Mouse (Mus musculus) intestine, embryonic 14.5 days (tissue): ENCODE data around the gene Ms4a18. TPM values are rescaled to one million over a fixed set of nuclear protein-coding genes. Genes with fewer than 3 reads are reported as not detected.

Source experiments
- ATAC-seq: fragments of 200-750 bp; cut with Nextera tagmentation; replicated peaks from 2 replicates; pipeline ENCODE4 v1.8.0; 2017; ENCODE audit warnings: low read depth, moderate number of reproducible peaks, moderate TSS enrichment, moderate library complexity; ENCODE audit not compliant: low FRiP score, low TSS enrichment
- DNase-seq: peaks from one replicate; pipeline ENCODE4 v3.0.0-alpha.2; 2018; ENCODE audit warnings: low spot score
- H3K27ac ChIP-seq: fragments of 300-500 bp; sonication (generic); 2 replicates; pipeline ENCODE4 v1.5.1; 2014; ENCODE audit warnings: low read depth, mild to moderate bottlenecking, control low read depth
- H3K27me3 ChIP-seq: fragments of 300-500 bp; sonication (generic); replicated peaks from 2 replicates; pipeline ENCODE4 v1.6.1; 2014; ENCODE audit warnings: low read length, control low read depth; ENCODE audit not compliant: control insufficient read depth, insufficient read depth
- H3K36me3 ChIP-seq: fragments of 300-500 bp; sonication (generic); 2 replicates; pipeline ENCODE4 v1.6.1; 2014; ENCODE audit warnings: low read length, control low read depth; ENCODE audit not compliant: control insufficient read depth, insufficient read depth
- H3K4me1 ChIP-seq: fragments of 300-500 bp; sonication (generic); replicated peaks from 2 replicates; pipeline ENCODE4 v1.6.1; 2014; ENCODE audit warnings: low read length, control low read depth, mixed read lengths; ENCODE audit not compliant: control insufficient read depth, insufficient read depth
- H3K4me2 ChIP-seq: fragments of 300-500 bp; sonication (generic); 2 replicates; pipeline ENCODE4 v1.6.1; 2014; ENCODE audit warnings: low read length
- H3K4me3 ChIP-seq: fragments of 300-500 bp; sonication (generic); 2 replicates; pipeline ENCODE4 v1.5.1; 2014; ENCODE audit warnings: low read depth, low read length, control low read depth, mixed read lengths
- H3K9ac ChIP-seq: fragments of 300-500 bp; sonication (generic); 2 replicates; pipeline ENCODE4 v1.6.1; 2014; ENCODE audit warnings: mild to moderate bottlenecking, low read length
- H3K9me3 ChIP-seq: fragments of 300-500 bp; sonication (generic); 2 replicates; pipeline ENCODE4 v1.6.1; 2016; ENCODE audit warnings: low read length, control low read depth; ENCODE audit not compliant: control insufficient read depth
- WGBS: fragments of 180-500 bp; shearing (Covaris S2); extraction: QIAGEN DNeasy Blood & Tissue Kit; methylation state at CpG from one replicate; pipeline ENCODE4 v1.1.7; 2014; 5-methylcytosine and 5-hydroxymethylcytosine counted together
- polyA plus RNA-seq: library from polyadenylated mRNA; unstranded; fragments of >200 nt; fragmentation: Nextera tagmentation; extraction: Ambion mirVana; gene quantifications from 2 replicates; pipeline ENCODE4 v1.2.1, GENCODE M21; 2014

Gene Ms4a18
- polyA plus RNA-seq, 1 experiment from 2014 or later = 20.8 TPM

DNA sequence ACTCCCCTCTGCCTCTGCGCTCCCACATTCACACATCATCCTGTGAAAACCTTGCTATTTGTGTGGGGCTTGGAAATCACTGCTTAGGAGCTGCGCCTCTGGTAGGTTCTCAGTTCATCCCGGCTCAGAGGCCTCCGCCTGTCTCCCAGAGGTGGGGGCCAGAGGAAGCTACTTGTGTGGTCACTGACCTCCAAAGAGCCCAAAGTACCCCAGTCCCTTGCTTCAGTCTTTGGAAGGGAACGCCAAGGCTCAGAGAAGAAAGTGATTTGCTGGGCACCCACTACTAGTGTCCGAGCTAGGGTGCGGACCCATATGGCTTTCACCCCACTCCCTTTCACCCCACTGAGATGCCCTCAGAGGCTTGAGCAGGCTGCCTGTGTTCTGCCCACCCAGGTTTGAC, 24.7 kb downstream of the Ms4a18 start, which contains the start of gene Ms4a15:
Gene Ms4a15 (minus strand): TSS at position 101 of the 400 bp plus-strand sequence.
- 94% methylated on average over 7 of the region's 7 CpGs for WGBS
- no peak for ATAC-seq

DNA sequence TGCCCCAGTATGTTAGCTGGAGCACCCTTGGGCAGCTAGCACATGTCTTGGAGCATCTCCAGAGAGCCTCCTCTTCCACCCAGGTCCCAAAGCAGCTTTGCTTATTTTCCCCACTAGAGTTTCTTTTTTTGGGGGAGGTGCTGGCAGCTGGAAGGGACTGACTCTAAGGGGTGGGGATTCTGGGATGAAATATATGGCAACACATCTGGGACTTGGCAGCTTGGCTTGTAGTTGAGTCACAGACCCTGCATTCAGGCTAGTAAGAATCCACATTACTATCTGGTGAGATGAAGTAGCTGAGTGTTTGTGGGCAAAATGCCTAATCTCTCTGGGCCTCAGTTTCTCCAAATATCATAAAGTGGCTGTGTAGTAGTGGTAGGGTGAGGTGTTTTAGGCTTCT, 25.9 kb downstream of the Ms4a18 start:
- H3K36me3 ChIP-seq = no peaks in the 10 kb centered on the region
- H3K27ac ChIP-seq = no peak overlapping the region
- no peaks in the 10 kb centered on the region for H3K4me1 ChIP-seq
- H3K4me3 ChIP-seq = no peak overlapping the region
- H3K4me2 ChIP-seq = no peak overlapping the region
- no peaks in the 10 kb centered on the region for H3K27me3 ChIP-seq
- ATAC-seq = no peak
- no peak for DNase-seq
- no peak overlapping the region for H3K9ac ChIP-seq
- H3K9me3 ChIP-seq = no peaks in the 10 kb centered on the region

More for the DNA sequence above, 24.7 kb downstream of the Ms4a18 start, which contains the start of gene Ms4a15:
- Histone ChIP-seq H3K36me3 (no peaks in the 10 kb centered on the region), H3K4me2 (no peak within 1 kb of the TSS), H3K4me1 (no peaks in the 10 kb centered on the region), H3K9me3 (no peaks in the 10 kb centered on the region), H3K9ac (no peak within 1 kb of the TSS), H3K4me3 (no peak within 1 kb of the TSS), H3K27ac (no peak within 1 kb of the TSS), H3K27me3 (no peaks in the 10 kb centered on the region)
- no peak for DNase-seq

GRCm38 (mm10) chr19:10990751-10991150, 27.1 kb downstream of the Ms4a18 start:
- ATAC-seq = no peak
- Histone ChIP-seq H3K4me1 (no peaks in the 10 kb centered on the region), H3K4me3 (no peak overlapping the region), H3K27ac (no peak overlapping the region), H3K27me3 (no peaks in the 10 kb centered on the region), H3K4me2 (no peak overlapping the region), H3K36me3 (no peaks in the 10 kb centered on the region), H3K9ac (no peak overlapping the region), H3K9me3 (no peaks in the 10 kb centered on the region)
- no peak for DNase-seq
- 26% methylated on average over 1 of the region's 1 CpGs for WGBS

- DNase-seq = no peak
- WGBS = 83% methylated on average over 1 of the region's 1 CpGs
- H3K4me1 ChIP-seq = no peaks in the 10 kb centered on the region
- no peak overlapping the region for H3K27ac ChIP-seq
- no peak for ATAC-seq
- no peaks in the 10 kb centered on the region for H3K9me3 ChIP-seq
- no peak overlapping the region for H3K9ac ChIP-seq
- H3K4me3 ChIP-seq = no peak overlapping the region
- H3K27me3 ChIP-seq = no peaks in the 10 kb centered on the region
- H3K4me2 ChIP-seq = no peak overlapping the region
- no peaks in the 10 kb centered on the region for H3K36me3 ChIP-seq
Measured at GRCm38 (mm10) chr19:10988563-10988962, 29.3 kb downstream of the Ms4a18 start.

GRCm38 (mm10) chr19:10985889-10986288, 31.9 kb downstream of the Ms4a18 start:
- no peaks in the 10 kb centered on the region for H3K9me3 ChIP-seq
- no peaks in the 10 kb centered on the region; the same call in 1 of the 2 replicates for H3K4me1 ChIP-seq
- 94% methylated on average over 4 of the region's 4 CpGs for WGBS
- no peaks in the 10 kb centered on the region for H3K27me3 ChIP-seq
- no peak overlapping the region for H3K9ac ChIP-seq
- no peak for DNase-seq
- ATAC-seq = no peak
- H3K36me3 ChIP-seq = no peaks in the 10 kb centered on the region
- H3K4me3 ChIP-seq = no peak overlapping the region
- no peak overlapping the region for H3K4me2 ChIP-seq
- H3K27ac ChIP-seq = no peak overlapping the region

- no peak for ATAC-seq
- H3K9ac ChIP-seq = no peak overlapping the region
Measured at GRCm38 (mm10) chr19:10984551-10984950, 33.3 kb downstream of the Ms4a18 start.

DNA sequence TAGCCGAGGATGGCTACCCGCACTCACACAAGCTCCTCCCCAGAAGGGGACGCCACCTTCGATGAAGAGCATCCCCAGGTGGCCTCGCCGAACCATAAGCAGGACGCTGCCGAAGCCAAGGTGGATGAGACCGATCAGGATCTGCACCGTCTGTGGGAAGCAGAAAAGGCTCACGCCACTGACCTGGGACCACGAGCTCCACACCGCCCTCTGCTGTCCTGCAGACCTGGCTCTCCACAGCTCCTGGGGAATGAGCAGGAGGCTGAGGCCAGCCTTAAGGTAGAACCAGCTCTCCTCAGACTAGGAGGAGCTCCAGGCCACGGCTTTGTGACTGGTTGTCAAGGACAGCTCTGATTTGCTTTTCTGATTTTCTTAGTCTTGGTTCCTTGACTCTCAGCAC, 34.7 kb downstream of the Ms4a18 start:
- no peaks in the 10 kb centered on the region for H3K27me3 ChIP-seq
- no peaks in the 10 kb centered on the region for H3K36me3 ChIP-seq
- 23% methylated on average over 14 of the region's 14 CpGs for WGBS
- H3K4me1 ChIP-seq = no peaks in the 10 kb centered on the region; the same call in 1 of the 2 replicates
- H3K27ac ChIP-seq = no peak overlapping the region
- H3K4me3 ChIP-seq = no peak overlapping the region
- H3K9me3 ChIP-seq = no peaks in the 10 kb centered on the region
- no peak overlapping the region for H3K4me2 ChIP-seq
- ATAC-seq (no peak), DNase-seq (peak; percentile 70)
- H3K9ac ChIP-seq = no peak overlapping the region

More at GRCm38 (mm10) chr19:10984551-10984950, 33.3 kb downstream of the Ms4a18 start:
- 77% methylated on average over 13 of the region's 13 CpGs for WGBS
- Histone ChIP-seq H3K4me1 (no peaks in the 10 kb centered on the region; the same call in 1 of the 2 replicates), H3K9me3 (no peaks in the 10 kb centered on the region), H3K4me3 (no peak overlapping the region), H3K27ac (no peak overlapping the region), H3K27me3 (no peaks in the 10 kb centered on the region), H3K36me3 (no peaks in the 10 kb centered on the region), H3K4me2 (no peak overlapping the region)
- DNase-seq = no peak

- no peak overlapping the region for H3K4me2 ChIP-seq
- DNase-seq (no peak), ATAC-seq (no peak)
- H3K4me1 ChIP-seq = no peaks in the 10 kb centered on the region; the same call in 1 of the 2 replicates
- H3K27ac ChIP-seq = no peak overlapping the region
- no peak overlapping the region for H3K4me3 ChIP-seq
- no peaks in the 10 kb centered on the region for H3K36me3 ChIP-seq
- 85% methylated on average over 5 of the region's 5 CpGs for WGBS
- no peaks in the 10 kb centered on the region for H3K27me3 ChIP-seq
- H3K9me3 ChIP-seq = no peaks in the 10 kb centered on the region
- no peak overlapping the region for H3K9ac ChIP-seq
Measured at GRCm38 (mm10) chr19:10980210-10980609, 37.6 kb downstream of the Ms4a18 start.
